Mouse (Mus musculus): Measurements from ENCODE around the gene C1qa.

GRCm38 (mm10) chr4:136925804-136926203, 27.2 kb upstream of the C1qa start:
- TF ChIP-seq CTCF (IDR thresholded peaks at IDR 0.05 in 2 of 3, conservative IDR thresholded peaks at IDR 0.05 in 1 of 3; ENCODE audit: control insufficient read depth in 1 of 3, insufficient read depth in 1 of 3, low read depth in 2 of 3, low read length in 3 of 3, poor library complexity in 1 of 3, severe bottlenecking in 1 of 3) (no peak), TAL1 (IDR thresholded peaks at IDR 0.05; ENCODE audit: low read length) (no peak), POLR2AphosphoS2 (IDR thresholded peaks at IDR 0.05; ENCODE audit: low read length) (no peak), USF1 (IDR thresholded peaks at IDR 0.05; ENCODE audit: low read depth, low read length) (no peak), SMC3 (IDR thresholded peaks at IDR 0.05; ENCODE audit: low read depth, low read length) (no peak), TBP (IDR thresholded peaks at IDR 0.05; ENCODE audit: low read depth, low read length) (no peak), POLR2A (IDR thresholded peaks at IDR 0.05; ENCODE audit: control insufficient read depth in 1 of 2, insufficient read depth in 1 of 2, low read depth in 1 of 2, low read length in 2 of 2, poor library complexity in 1 of 2) (no peak), UBTF (IDR thresholded peaks at IDR 0.05; ENCODE audit: borderline replicate concordance, insufficient read depth, low read depth, low read length) (no peak), MAFK (IDR thresholded peaks at IDR 0.05; ENCODE audit: borderline replicate concordance, low read depth, low read length) (no peak), KAT2A (conservative IDR thresholded peaks at IDR 0.05; ENCODE audit: low read depth, low read length) (no peak), GATA1 (IDR thresholded peaks at IDR 0.05; ENCODE audit: low read depth, low read length) (no peak), HCFC1 (IDR thresholded peaks at IDR 0.05; ENCODE audit: low read depth, low read length) (no peak), RAD21 (IDR thresholded peaks at IDR 0.05; ENCODE audit: low read depth, low read length) (no peak)

Measured in MEL (cell line).